Comparison of ENCODE assay signal across 25 mouse cellular contexts in the genomic region with DNA sequence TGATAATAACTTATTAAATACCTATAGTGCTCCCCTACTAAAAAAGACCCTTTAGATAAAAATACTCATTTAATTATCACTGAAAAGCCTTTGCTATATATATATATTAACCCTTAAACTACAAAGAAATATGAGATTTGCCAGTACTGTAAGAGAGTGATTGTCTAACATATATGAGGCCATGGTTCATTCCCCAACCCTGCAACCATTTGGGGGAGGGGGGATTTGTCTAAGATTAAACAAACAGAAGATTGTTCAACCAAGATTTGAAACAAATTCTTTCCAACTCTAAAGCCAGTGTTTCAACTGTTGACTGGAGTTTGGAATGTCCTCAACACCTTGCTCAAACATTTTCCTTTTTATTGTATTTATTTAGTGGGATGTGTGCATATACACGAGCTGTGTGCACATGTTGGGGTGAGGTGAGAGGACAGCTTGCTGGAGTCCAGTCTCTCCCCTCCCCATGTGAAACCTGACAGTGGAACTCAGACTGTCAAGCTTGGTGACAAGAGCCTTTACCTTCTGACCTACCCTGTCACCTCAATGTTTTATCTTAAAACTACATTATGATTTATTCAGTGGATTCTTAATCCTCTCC. TPM values are rescaled to one million over a fixed set of nuclear protein-coding genes. Genes with fewer than 3 reads are reported as not detected.
DNase-seq lines count a peak whose midpoint lies in the region; ATAC-seq and TF ChIP-seq lines count a peak whose summit lies in the region.
"Had no signal": no experiment of that assay in that cellular context is flagged by ENCODE, and none has a peak within 500 bp of the region (broad histone marks: within the 10 kb centered on the region; RNA-seq: fewer than 3 reads in every experiment).

No protein-coding gene starts in this region.

- no peaks in the 10 kb centered on the region for H3K27me3 ChIP-seq in lung, embryonic 14.5 days (ENCODE audit: insufficient read depth, low read length)
- no peaks in the 10 kb centered on the region for H3K27me3 ChIP-seq in lung, postnatal 0 days (replicated peaks; ENCODE audit: insufficient read depth, low read length)
- H3K27me3 ChIP-seq in stomach, embryonic 14.5 days (ENCODE audit: control insufficient read depth, insufficient read depth, low read length), result no peaks in the 10 kb centered on the region
- H3K27me3 ChIP-seq in stomach, embryonic 16.5 days (ENCODE audit: control insufficient read depth, insufficient read depth, low read length), result no peaks in the 10 kb centered on the region
- H3K27me3 ChIP-seq: CH12.LX; forebrain, embryonic 13.5 days; hindbrain, embryonic 12.5 days had no signal

- 0 out of 2 replicates have a peak, but pooled peaks cover 4% of the 10 kb centered on the region for H3K4me1 ChIP-seq in lung, embryonic 14.5 days (ENCODE audit: insufficient read depth)
- no peaks in the 10 kb centered on the region; the same call in 1 of the 2 replicates for H3K4me1 ChIP-seq in lung, adult 2 months (ENCODE audit: control insufficient read depth, insufficient read depth, low read length)
- no peaks in the 10 kb centered on the region for H3K4me1 ChIP-seq in lung, postnatal 0 days (ENCODE audit: insufficient read depth, low read depth, low read length)
- 0 out of 2 replicates have a peak, but pooled peaks cover 7% of the 10 kb centered on the region for H3K4me1 ChIP-seq in stomach, embryonic 14.5 days (ENCODE audit: control insufficient read depth, insufficient read depth, low read length)
- no peaks in the 10 kb centered on the region for H3K4me1 ChIP-seq in stomach, embryonic 16.5 days (ENCODE audit: control insufficient read depth, insufficient read depth, low read length)
- H3K4me1 ChIP-seq: forebrain, embryonic 10.5 days; forebrain, embryonic 13.5 days; hindbrain, embryonic 12.5 days had no signal

- TF ChIP-seq POLR2A in lung, adult 2 months (IDR thresholded peaks at IDR 0.05; ENCODE audit: borderline replicate concordance, extremely low read depth, low read depth, low read length), result no peak

- TF ChIP-seq CTCF in lung, embryonic 14.5 days (IDR thresholded peaks at IDR 0.05; ENCODE audit: low read depth), result no peak
- TF ChIP-seq CTCF in lung, adult 2 months (IDR thresholded peaks at IDR 0.05; ENCODE audit: insufficient read depth, low read length), result no peak
- TF ChIP-seq CTCF in lung, postnatal 0 days (IDR thresholded peaks at IDR 0.05), result no peak

- DNase-seq in lung, embryonic 14.5 days, result peak; percentile 46
- no peak for DNase-seq in lung, adult 2 months
- peak; percentile 41 for DNase-seq in lung, postnatal 0 days (ENCODE audit: low spot score)
- no peak for DNase-seq in lung, adult 18-20 months
- no peak for DNase-seq in left cerebral cortex, postnatal 36 days (ENCODE audit: low spot score in 2 of 2)
- DNase-seq: adrenal gland, postnatal 10 days; adrenal gland, postnatal 36 days; B cell, adult 2 months; cerebellum, adult 18-20 months; cerebellum, adult 9-10 months; cerebellum, postnatal 14 days; gastrocnemius, postnatal 10 days; gastrocnemius, postnatal 36 days had no signal

- 21% methylated on average over 1 of the region's 1 CpGs for WGBS in lung, embryonic 14.5 days
- WGBS in lung, adult 2 months, result 50% methylated on average over 1 of the region's 1 CpGs
- 9% methylated on average over 1 of the region's 1 CpGs for WGBS in lung, postnatal 0 days
- 23% methylated on average over 1 of the region's 1 CpGs for WGBS in stomach, embryonic 14.5 days
- 31% methylated on average over 1 of the region's 1 CpGs for WGBS in stomach, embryonic 16.5 days

- no peak overlapping the region for H3K4me3 ChIP-seq in lung, embryonic 14.5 days (ENCODE audit: low read depth, low read length)
- no peak overlapping the region for H3K4me3 ChIP-seq in lung, adult 2 months (replicated peaks; ENCODE audit: extremely low read depth, low read depth, low read length)
- H3K4me3 ChIP-seq in lung, postnatal 0 days (ENCODE audit: low read depth, low read length), result no peak overlapping the region
- no peak overlapping the region for H3K4me3 ChIP-seq in stomach, embryonic 14.5 days (ENCODE audit: low read depth, low read length)
- H3K4me3 ChIP-seq in stomach, embryonic 16.5 days (replicated peaks; ENCODE audit: low read length), result no peak overlapping the region
- H3K4me3 ChIP-seq: forebrain, embryonic 10.5 days; forebrain, embryonic 13.5 days; hindbrain, embryonic 12.5 days had no signal

- no peak overlapping the region for H3K9ac ChIP-seq in lung, embryonic 14.5 days
- no peak overlapping the region for H3K9ac ChIP-seq in lung, postnatal 0 days (replicated peaks; ENCODE audit: low read depth)
- H3K9ac ChIP-seq in stomach, embryonic 14.5 days (replicated peaks; ENCODE audit: low read depth, low read length), result no peak overlapping the region
- H3K9ac ChIP-seq in stomach, embryonic 16.5 days (ENCODE audit: low read length), result no peak overlapping the region
- H3K9ac ChIP-seq: forebrain, embryonic 13.5 days; hindbrain, embryonic 12.5 days had no signal

- no peaks in the 10 kb centered on the region for H3K36me3 ChIP-seq in lung, embryonic 14.5 days (ENCODE audit: insufficient read depth)
- H3K36me3 ChIP-seq in lung, postnatal 0 days (ENCODE audit: insufficient read depth, low read length), result no peaks in the 10 kb centered on the region
- H3K36me3 ChIP-seq in stomach, embryonic 14.5 days (ENCODE audit: control insufficient read depth, insufficient read depth, low read length), result no peaks in the 10 kb centered on the region
- H3K36me3 ChIP-seq in stomach, embryonic 16.5 days (ENCODE audit: control insufficient read depth, insufficient read depth, low read length), result no peaks in the 10 kb centered on the region
- H3K36me3 ChIP-seq: forebrain, embryonic 10.5 days; G1E; hindbrain, embryonic 12.5 days had no signal

- no peaks in the 10 kb centered on the region; the same call in 1 of the 2 replicates for H3K9me3 ChIP-seq in lung, embryonic 14.5 days (ENCODE audit: low read depth, low read length)
- no peaks in the 10 kb centered on the region for H3K9me3 ChIP-seq in lung, postnatal 0 days (ENCODE audit: low read length)
- no peaks in the 10 kb centered on the region for H3K9me3 ChIP-seq in stomach, embryonic 14.5 days (ENCODE audit: control insufficient read depth, low read depth, low read length)
- H3K9me3 ChIP-seq in stomach, embryonic 16.5 days (replicated peaks; ENCODE audit: control insufficient read depth, low read length), result no peaks in the 10 kb centered on the region
- H3K9me3 ChIP-seq: forebrain, embryonic 10.5 days; forebrain, embryonic 13.5 days; G1E; hindbrain, embryonic 12.5 days had no signal

- intact Hi-C loops in left cerebral cortex, postnatal 36 days (cut with DNase I), result no loop called here

- TF ChIP-seq EP300 in lung, postnatal 0 days (IDR thresholded peaks at IDR 0.05), result peak; percentile 37; the same call in 1 of the 2 replicates

- no peak overlapping the region for H3K27ac ChIP-seq in lung, embryonic 14.5 days (ENCODE audit: low read depth)
- no peak overlapping the region for H3K27ac ChIP-seq in lung, postnatal 0 days (ENCODE audit: low read length)
- H3K27ac ChIP-seq in stomach, embryonic 14.5 days (ENCODE audit: low read length), result no peak overlapping the region; the same call in 1 of the 2 replicates
- no peak overlapping the region for H3K27ac ChIP-seq in stomach, embryonic 16.5 days (ENCODE audit: low read length)
- H3K27ac ChIP-seq: forebrain, embryonic 10.5 days; forebrain, embryonic 13.5 days; hindbrain, embryonic 12.5 days had no signal

- no peak overlapping the region for H3K4me2 ChIP-seq in lung, embryonic 14.5 days
- no peak overlapping the region for H3K4me2 ChIP-seq in lung, postnatal 0 days (replicated peaks; ENCODE audit: low read depth, low read length)
- no peak overlapping the region for H3K4me2 ChIP-seq in stomach, embryonic 14.5 days (replicated peaks; ENCODE audit: low read depth, low read length)
- H3K4me2 ChIP-seq in stomach, embryonic 16.5 days (ENCODE audit: low read depth, low read length), result no peak overlapping the region
- H3K4me2 ChIP-seq: forebrain, embryonic 13.5 days; heart, embryonic 11.5 days; hindbrain, embryonic 12.5 days had no signal

- ATAC-seq in lung, embryonic 14.5 days (ENCODE audit: insufficient read depth), result peak; percentile 66
- peak; percentile 40; the same call in 1 of the 2 replicates for ATAC-seq in lung, postnatal 0 days
- ATAC-seq in stomach, embryonic 14.5 days (ENCODE audit: insufficient number of reproducible peaks, insufficient read depth, low FRiP score, low read depth), result peak; percentile 83
- peak; percentile 33; the same call in 1 of the 2 replicates for ATAC-seq in stomach, embryonic 16.5 days (ENCODE audit: insufficient read depth, low FRiP score)
- ATAC-seq: forebrain, embryonic 13.5 days; forebrain, embryonic 16.5 days; Patski had no signal

RNA-seq across cellular contexts. Expression of a gene that starts 43.8 kb away (rescaled TPM):
- 0.37 and 0.95 TPM in 2 replicates for polyA plus RNA-seq in lung, embryonic 14.5 days (2014; fragmentation: Nextera tagmentation; extraction: Ambion mirVana)
- 0.08 and 0.28 TPM in 2 replicates for polyA plus RNA-seq in lung, adult 2 months (2012; rRNA removed)
- 0.02 and 0.13 TPM in 2 replicates for polyA plus RNA-seq in lung, postnatal 0 days (2015; fragmentation: Nextera tagmentation; extraction: Ambion mirVana)
- 7.2 and 7.4 TPM in 2 replicates for polyA plus RNA-seq in stomach, embryonic 14.5 days (2014; fragmentation: Nextera tagmentation; extraction: Ambion mirVana)
- 3.4 TPM in 2 replicates for polyA plus RNA-seq in stomach, embryonic 16.5 days (2015; fragmentation: Nextera tagmentation; extraction: Ambion mirVana)
- total RNA-seq in left cerebral cortex, postnatal 36 days (2021), result 100 to 1,000 TPM; 371 to 401 TPM
- total RNA-seq: CH12.LX; granulocyte monocyte progenitor cell, adult 5-6 weeks; hematopoietic stem cell, adult 5-6 weeks had no signal
- polyA plus RNA-seq: G1E had no signal

Comparison
In these comparisons a context has a peak if more than half of its experiments do, and no peak if none do; other contexts are left out.
1. DNase-seq: peak in lung, embryonic 14.5 days (single experiment) and lung, postnatal 0 days (single experiment); none in lung, adult 2 months (single experiment), lung, adult 18-20 months (0 of 2) and left cerebral cortex, postnatal 36 days (0 of 2).
2. ATAC-seq: peak in every context shown above with its lines; median percentile 83 in stomach, embryonic 14.5 days; 66 in lung, embryonic 14.5 days; 40 in lung, postnatal 0 days; 33 in stomach, embryonic 16.5 days.